Mouse (Mus musculus) R1 (cell line): ENCODE results near the gene Spata17.

ENCODE experiments used
- DNase-seq: peaks from one replicate; pipeline ENCODE4 v3.0.0-alpha.2; 2018; ENCODE audit warnings: low read depth, low spot score

Gene Spata17

DNA sequence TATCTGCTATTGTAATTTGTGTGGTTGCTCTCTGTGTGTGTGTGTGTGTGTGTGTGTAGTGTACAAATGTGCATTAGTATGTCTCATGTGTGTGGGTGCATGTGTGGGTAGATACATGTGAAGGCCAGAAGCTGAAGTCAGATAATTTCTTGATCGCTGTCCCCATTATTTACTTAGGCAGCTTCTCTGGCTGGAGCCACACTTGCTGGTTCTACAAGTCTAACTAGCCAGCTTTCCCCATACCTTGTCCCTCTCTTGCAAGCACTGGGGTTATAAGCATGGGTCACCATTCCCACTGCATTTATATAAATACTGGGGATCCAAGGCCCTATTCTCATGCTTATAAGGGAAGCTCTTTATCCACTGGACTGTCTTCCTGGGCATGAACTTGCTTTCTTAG lies 39.3 kb downstream of the Spata17 start:
- DNase-seq = no peak

- DNase-seq = no peak
Observed at GRCm38 (mm10) chr1:187170361-187170760, 44.9 kb downstream of the Spata17 start.

GRCm38 (mm10) chr1:187169646-187170045 lies 45.6 kb downstream of the Spata17 start:
- DNase-seq = peak; percentile 74

DNA sequence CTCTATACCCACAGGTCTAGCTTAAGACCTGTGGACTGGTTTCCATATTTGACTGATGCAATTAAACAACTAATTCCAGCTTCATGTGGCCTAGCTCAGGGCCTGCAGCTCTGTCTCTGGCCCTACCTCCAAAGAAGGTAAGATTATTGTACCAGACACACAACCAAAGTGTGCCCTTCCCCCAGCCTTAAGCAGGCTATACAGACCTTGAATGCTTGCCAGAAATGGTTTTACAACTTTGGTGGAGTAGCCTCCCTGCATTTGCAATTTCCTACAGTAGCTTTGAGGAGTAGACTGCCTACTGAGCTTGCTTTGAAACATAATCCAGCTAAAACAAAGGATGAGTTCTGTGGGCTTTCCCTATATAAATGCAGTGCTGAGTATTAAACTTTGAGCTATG lies 51.7 kb downstream of the Spata17 start:
- DNase-seq = peak; percentile 46

DNA sequence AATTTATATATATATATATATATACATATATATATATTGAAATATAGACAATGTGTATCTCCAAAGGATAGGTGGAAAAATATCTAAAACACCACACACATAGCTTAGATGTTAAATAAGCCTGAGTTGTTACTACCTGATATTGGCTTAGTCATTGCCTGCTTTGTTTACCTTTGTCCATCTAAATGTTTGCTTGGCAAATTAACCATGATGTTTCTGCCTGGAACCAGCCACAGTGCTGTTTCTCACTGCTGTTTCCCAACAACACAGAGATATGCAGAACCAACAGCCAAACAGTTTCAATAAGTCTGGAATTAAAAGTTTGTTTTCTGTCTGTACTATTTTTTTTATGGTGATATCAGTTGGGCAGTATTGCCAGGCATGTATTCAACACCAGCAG lies 59.6 kb downstream of the Spata17 start:
- no peak for DNase-seq

DNA sequence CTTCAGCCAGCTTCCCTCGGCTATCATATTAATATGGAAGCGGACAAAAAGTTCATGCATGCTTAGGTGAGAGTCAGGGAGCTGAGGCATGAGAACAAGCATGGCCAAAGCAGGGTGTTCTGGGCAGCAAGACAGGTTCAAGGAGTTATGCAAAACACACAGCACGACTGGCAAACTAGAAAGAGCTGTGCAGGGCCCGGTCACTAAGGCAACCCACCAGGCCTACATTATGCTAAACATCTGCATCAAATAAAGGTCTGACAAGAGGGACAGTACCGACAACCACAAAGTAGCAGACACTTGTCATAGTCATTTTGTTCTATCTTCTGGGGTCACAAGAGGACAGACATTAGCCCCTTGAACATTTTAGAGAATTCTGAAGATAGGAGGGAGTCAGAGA lies 61.6 kb downstream of the Spata17 start:
- no peak for DNase-seq

- DNase-seq = no peak
Observed at GRCm38 (mm10) chr1:187152571-187152970, 62.7 kb downstream of the Spata17 start.

DNA sequence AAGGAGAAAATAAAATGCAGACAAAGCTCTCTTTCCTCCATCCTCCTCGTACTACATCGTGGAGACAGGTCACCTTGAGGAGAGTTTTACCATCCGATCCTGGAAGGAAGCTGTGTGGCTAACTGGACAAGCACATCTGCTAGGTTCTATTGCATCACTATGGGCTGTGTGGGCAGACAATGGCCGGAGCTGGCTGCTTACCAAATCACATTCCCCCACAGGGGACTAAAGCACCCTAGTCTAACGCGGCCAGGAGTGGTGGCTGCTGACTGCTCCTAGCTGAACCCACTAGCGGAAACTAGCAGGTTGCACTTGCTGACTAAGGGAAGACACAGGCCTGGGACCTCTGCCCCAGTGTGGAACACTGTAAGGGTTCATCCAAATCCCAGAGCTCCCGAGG lies 72.3 kb downstream of the Spata17 start:
- DNase-seq = no peak

GRCm38 (mm10) chr1:187137426-187137825 lies 77.8 kb downstream of the Spata17 start:
- DNase-seq = peak; percentile 73

DNA sequence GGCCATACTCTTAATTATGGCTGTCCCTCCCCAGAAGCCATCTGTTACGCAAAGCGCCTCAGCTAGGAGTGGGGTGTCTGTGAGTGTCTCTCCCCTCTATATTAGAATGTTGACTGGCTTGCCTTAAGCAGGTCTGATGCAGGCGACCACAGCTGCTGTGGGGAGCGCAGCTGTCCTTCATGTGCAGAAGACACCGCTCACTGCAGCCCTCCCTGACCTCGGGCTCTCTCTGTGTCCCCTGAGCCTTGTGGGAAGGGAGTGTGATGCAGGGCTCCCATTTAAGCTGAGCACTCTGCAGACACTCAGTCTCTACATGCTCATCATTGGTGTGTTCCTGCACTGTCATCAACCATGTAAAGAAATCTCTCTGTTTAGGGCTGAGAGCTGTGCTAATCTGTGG lies 79.4 kb downstream of the Spata17 start:
- DNase-seq = no peak

- DNase-seq = no peak
Observed at GRCm38 (mm10) chr1:187133841-187134240, 81.4 kb downstream of the Spata17 start.

DNA sequence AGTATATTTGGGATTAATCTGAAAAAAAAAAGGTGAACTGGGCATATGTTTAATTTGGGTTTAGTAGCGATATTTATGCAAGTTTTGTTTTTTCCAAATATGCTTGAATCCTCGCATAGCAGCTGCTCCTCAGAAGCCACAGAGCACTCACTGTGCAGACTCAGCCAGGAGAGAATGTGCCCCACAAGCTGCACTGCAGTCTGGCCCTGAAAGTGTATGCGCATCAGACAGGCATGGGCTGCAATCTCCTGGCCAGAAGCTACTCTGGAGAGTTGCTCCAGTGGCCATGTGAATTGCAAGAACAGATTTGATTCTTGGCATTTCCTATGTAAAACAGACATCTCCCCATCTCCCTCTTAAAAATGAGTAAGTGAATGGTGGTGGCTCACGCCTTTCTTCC lies 82.9 kb downstream of the Spata17 start:
- DNase-seq = no peak

DNA sequence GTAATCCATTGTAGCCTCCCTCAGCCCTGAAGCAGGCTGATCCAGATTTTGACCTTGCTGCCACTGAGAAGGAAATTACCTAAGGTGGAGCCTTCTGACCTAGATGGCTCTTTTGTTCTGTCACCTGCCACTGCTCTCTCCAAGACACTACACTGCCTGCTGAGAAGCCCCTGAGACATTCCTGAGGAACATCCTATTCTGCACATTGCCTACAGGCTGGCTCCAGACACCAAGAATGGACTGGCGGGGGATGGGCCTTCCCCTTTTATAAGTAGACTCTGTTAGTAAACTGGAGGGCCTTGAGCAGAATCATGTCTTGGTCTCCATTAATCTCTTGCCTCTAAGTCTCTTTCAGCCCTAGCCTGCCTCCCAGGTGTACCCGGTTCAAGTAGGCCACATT lies 87.7 kb downstream of the Spata17 start:
- peak; percentile 52 for DNase-seq

- DNase-seq = no peak
Observed at GRCm38 (mm10) chr1:187125733-187126132, 89.5 kb downstream of the Spata17 start.

- no peak for DNase-seq
Observed at GRCm38 (mm10) chr1:187124967-187125366, 90.3 kb downstream of the Spata17 start.

DNA sequence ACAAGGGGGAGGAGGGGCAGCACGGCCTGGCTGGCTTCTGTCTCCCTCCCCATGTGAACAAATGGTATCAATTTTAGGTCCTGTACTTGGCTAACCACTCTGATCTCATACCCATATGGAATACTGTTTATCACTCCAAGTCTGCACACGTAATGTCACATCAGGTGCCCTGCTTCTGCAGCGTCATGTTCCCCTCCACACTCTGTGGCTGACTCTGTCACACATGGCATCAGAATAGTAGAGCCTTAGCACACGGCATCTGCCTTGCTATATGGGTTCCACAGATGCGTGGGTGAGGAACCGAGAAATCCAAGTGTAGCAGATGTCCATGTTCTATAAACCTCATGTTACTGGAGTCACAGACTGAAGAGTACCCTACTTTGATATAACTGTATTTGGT lies 96.0 kb downstream of the Spata17 start:
- DNase-seq = no peak

GRCm38 (mm10) chr1:187118108-187118507 lies 97.2 kb downstream of the Spata17 start:
- no peak for DNase-seq

DNA sequence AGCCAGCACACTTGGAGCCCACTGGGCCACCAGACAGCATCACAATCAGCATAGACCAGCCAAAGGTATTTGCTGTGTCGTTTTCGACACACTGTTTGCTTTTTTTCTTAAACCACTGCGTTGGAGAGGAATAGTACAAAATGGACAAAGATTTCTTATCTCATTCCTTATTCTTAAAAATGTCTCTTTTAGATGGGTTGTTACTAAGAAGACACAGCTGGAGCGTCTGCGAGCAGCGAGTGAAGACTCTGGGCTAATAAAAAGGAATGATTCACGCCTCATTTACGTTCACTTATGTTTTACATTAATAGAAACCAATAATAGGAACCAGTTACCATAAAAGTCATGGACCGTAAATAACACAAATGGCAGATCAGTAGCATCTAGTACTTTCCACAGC lies 101.5 kb downstream of the Spata17 start:
- no peak for DNase-seq

DNA sequence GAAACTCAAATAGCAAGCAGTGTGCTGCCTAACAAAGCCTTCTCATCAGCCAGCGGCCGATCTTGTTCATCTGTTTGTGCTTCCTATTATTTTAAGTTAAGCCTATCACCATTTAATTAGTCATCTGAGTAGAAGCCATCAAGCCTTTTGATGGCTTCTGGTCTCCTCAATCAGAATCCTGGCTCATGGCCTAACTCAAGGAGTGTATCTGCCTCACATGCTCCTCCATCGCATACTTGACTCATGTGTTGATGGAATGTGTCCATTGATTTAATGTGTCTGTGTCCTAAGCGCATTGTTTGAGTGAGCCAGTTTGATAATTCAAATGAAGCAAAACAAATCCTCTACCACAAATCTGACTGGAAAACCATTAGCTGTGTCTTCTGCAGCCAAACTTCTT lies 113.1 kb downstream of the Spata17 start:
- DNase-seq = no peak

DNA sequence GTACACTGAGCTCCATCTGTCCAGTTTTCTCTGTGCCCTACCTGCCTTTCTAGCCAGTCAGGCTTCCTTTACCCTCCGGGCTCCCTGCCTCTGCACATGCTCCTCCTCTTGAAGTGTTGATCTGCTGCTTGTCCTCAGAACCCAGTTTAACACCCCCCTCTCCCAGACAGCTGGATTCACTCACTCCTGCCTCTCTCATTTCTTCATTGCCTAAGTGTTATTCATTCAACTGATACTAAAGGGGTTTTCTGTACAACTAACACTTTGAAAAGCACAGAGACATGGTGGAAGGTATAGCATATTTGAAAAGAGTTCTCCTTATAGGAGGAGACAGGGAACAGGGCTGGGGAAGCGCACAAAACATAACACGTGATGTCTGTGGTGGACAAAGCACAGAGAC lies 114.1 kb downstream of the Spata17 start:
- no peak for DNase-seq

GRCm38 (mm10) chr1:187100624-187101023 lies 114.6 kb downstream of the Spata17 start:
- no peak for DNase-seq

DNA sequence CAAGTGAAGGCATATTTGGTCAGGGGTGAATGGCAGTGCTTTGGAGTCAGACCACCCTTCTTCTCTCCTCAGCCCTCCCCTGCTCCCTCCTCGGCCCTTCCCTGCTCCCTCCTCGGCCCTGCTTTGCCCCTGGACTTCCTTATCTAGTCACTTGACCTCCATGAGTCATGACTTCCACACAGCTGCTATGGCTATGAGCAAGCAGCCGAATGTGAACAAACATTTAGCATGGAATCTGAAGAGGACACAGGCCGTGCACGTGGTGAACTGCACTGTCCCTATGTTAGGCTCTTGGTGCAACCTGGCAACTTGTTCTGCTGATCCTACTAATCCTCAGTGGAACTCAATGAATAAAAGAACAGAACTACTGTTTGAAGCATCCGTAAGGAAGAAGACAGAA lies 117.0 kb downstream of the Spata17 start:
- no peak for DNase-seq

DNA sequence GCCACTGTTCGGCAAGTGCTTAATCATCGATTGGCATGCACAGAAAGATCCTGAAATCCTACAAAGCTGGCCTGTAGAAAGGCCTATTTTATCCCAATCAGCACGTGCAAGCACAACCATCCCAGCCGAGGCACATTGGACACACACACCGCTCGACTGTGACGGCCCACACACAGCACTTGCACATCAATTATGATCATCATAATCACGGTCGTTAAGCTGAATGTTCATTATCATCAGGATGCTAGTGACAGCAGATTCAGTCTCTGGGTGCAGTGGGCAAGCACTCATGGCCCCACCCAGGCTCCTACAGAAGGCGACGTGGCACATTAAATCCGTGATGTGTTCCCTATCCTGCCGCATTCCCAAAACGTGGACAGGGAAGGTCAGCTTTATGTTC lies 122.7 kb downstream of the Spata17 start:
- DNase-seq = no peak

DNA sequence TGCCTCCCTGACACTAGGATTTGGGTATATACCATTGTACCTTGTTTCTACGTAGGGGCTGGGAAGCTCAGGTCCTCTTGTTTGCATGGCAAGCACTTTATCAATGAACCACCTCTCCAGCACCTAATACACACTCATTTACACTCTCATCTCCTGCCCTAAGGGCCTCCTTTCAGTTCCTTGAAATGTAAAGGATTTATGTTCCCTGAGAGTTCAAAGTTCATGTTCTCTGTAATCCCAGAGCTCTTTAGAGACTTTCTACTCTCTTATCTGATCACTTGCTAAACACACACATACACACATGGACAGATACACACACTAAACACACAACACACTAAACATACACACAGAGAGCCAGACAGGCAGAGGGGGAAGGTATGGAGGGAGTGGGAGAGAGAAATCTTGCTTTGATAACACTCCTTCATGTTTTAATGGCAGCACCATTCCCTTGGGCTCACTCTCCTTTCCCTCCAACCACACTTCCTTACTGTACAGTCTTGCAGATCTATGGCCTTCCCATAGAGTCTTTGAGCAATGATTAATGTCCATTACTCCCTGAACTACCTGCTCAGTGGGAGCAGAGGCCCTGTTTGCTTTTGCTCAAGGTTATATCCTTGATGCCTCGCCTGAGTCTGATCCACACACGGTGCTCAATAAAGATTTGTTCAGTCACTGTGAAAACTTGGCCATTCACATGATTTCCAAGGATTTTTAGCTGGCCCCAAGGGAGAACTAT lies 126.4 kb downstream of the Spata17 start:
- no peak for DNase-seq
